Mouse (Mus musculus): ENCODE measurements around the gene 1700061G19Rik.

DNA sequence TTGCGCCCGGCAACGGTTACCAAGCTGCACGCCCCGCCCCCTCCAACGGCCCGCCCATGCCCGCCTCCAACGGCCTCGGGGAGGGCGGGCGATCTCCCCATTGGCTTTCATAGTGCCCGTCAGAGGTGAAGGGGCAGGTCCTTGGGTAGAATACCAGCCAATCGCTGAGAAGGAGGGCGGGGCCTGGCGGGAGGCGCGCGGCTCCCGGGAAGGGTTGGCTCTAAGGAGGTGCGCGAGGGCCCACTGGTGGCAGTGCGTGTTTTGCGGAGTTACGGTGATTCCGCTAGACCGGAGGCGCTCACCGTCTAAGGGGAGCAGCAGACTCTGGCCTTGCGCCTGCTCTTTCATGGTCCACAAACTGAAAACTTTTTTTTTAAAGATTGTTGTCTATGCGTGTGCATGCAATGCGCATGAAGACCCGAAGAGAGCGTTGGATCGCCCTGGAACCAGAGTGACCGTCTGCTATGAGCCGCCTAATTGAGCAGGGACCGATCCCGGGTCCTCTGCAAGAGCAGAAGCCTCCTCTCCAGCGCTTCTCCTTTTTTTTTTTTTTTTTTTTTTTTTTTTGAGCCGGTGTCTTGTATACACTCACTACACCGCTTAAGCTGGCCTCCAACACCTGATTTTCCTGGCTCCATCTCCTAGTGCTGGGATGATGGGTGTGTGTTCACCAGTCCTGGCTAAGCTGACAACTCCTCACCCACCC lies 44.0 kb upstream of the 1700061G19Rik start:
- no peak for TF ChIP-seq POLR2A (IDR thresholded peaks at IDR 0.05; ENCODE audit: low read depth, low read length)
- TF ChIP-seq CTCF (IDR thresholded peaks at IDR 0.05; ENCODE audit: extremely low read depth, insufficient read length, insufficient replicate concordance, low read depth, low read length): peak; percentile 54; the same call in 1 of the 2 replicates
